Mouse (Mus musculus) stomach, postnatal 0 days (tissue): ENCODE data around the gene Hacl1.

Experiments
- CTCF ChIP-seq: IDR thresholded peaks from 2 replicates; pipeline ENCODE4 v1.5.1; 2016; ENCODE audit warnings: antibody characterized with exemption, low read depth, mild to moderate bottlenecking, moderate library complexity
- EP300 ChIP-seq: optimal IDR thresholded peaks from 2 replicates; pipeline ENCODE3; 2016; ENCODE audit warnings: antibody characterized with exemption

DNA sequence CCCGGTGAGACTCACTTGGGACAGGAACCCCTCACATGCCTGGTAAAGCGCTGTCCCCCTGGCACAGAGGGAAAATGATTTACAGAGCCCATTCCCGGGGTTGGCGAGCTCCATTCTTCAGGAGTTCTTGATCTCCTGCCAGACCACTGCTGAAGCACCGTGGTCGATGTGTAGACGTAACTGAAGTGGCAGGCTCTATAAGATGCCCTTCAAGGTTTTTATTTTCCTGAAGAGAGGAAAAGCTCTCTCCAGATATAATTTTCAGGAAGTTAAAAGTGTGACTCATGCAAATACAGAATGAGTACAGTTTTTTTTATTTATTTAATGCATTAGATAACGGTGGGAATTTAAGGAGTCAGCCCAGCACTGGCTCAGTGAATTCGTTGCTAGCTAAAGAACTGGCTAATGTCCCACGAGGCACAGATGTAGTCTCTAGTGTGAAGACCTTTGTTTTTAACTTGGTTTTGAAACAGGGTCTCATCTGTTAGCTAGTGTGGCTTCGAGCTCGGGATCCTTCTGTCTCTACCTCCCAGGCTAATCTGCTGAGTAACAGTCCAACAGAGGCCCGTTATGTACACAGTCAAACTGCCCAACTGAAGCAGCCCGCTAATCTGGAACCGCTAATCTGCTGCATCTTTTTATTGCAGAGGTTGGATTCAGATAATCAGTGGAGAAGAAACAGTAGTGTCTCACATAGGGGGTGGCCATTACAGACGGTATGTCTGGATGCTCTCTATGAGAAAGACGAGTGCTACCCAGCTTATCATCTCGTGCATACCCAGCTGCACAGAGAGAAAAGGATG lies 23.2 kb upstream of the Hacl1 start:
- TF ChIP-seq EP300 (no peak), CTCF (no peak)
